Mouse (Mus musculus) inflammation-experienced regulatory T-cells, adult 16 weeks (primary cell): ENCODE measurements around the gene Phox2b. TPM values are rescaled to one million over a fixed set of nuclear protein-coding genes. Genes with fewer than 3 reads are reported as not detected.

Experiments
- polyA plus RNA-seq: library from polyadenylated mRNA; unstranded; fragments of 100-300 nt; shearing (Covaris generic); gene quantifications from one replicate; pipeline ENCODE4 v1.2.1, GENCODE M21; 2017

Phox2b gene
- polyA plus RNA-seq: not detected

GRCm38 (mm10) chr5:67098733-67099323, at the start of gene Phox2b:
Phox2b (minus strand) TSS chr5:67099301.

Other genes with a start within 250 kb of the Phox2b start
- 111 TPM for gene Tmem33, start 161.3 kb upstream of the Phox2b start, polyA plus RNA-seq
- gene Slc30a9, start 207.7 kb upstream of the Phox2b start, polyA plus RNA-seq: 13.8 TPM